Mouse (Mus musculus) neutrophil, adult 5-6 weeks (primary cell): ENCODE results near the gene Gm20503. TPM values are rescaled to one million over a fixed set of nuclear protein-coding genes. Genes with fewer than 3 reads are reported as not detected.

Experiments used
- ATAC-seq: fragments of 151-379, 151-347 bp; 2 replicates; pipeline ENCODE4 v1.8.0; 2017; ENCODE audit warnings: mild to moderate bottlenecking, moderate TSS enrichment; ENCODE audit not compliant: insufficient number of reproducible peaks, poor library complexity, low FRiP score, severe bottlenecking; ENCODE audit errors: extremely low read depth
- total RNA-seq: library from RNA; stranded (forward); fragments of 200-1000 nt; gene quantifications from 2 replicates; pipeline ENCODE4 v1.2.3, GENCODE M21; 2017

Gene Gm20503
- total RNA-seq, 1 experiment from 2014 or later, result not detected

- no peak for ATAC-seq
Measured at GRCm38 (mm10) chr4:59003806-59004200, 793 bp downstream of the Gm20503 start.

GRCm38 (mm10) chr4:59006211-59006610 is 3.2 kb downstream of the Gm20503 start:
- no peak for ATAC-seq

- ATAC-seq, result no peak
Measured at GRCm38 (mm10) chr4:59007016-59007415, 4.0 kb downstream of the Gm20503 start.

- no peak for ATAC-seq
Measured at GRCm38 (mm10) chr4:59007974-59008373, 5.0 kb downstream of the Gm20503 start.

GRCm38 (mm10) chr4:59009186-59009585 is 6.2 kb downstream of the Gm20503 start:
- ATAC-seq, result peak; percentile 54

GRCm38 (mm10) chr4:59009696-59010095 is 6.7 kb downstream of the Gm20503 start:
- ATAC-seq, result no peak

GRCm38 (mm10) chr4:59011446-59011845 is 8.4 kb downstream of the Gm20503 start:
- ATAC-seq, result no peak

- no peak for ATAC-seq
Measured at GRCm38 (mm10) chr4:59015181-59015580, 12.2 kb downstream of the Gm20503 start.

- no peak for ATAC-seq
Measured at GRCm38 (mm10) chr4:59016922-59017321, 13.9 kb downstream of the Gm20503 start.

GRCm38 (mm10) chr4:59034325-59034917 is 31.4 kb downstream of the Gm20503 start:
- no peak for ATAC-seq

- ATAC-seq, result peak; percentile 47
Measured at GRCm38 (mm10) chr4:59034918-59035785, 32.1 kb downstream of the Gm20503 start, which contains the start of gene Gng10. Gene Gng10, plus strand, starts transcription at chr4:59035088.

GRCm38 (mm10) chr4:59035786-59036350 is 32.9 kb downstream of the Gm20503 start:
- no peak for ATAC-seq

- ATAC-seq, result peak; percentile 74
Measured at GRCm38 (mm10) chr4:59036490-59037127, 33.6 kb downstream of the Gm20503 start.

GRCm38 (mm10) chr4:59037525-59037924 is 34.5 kb downstream of the Gm20503 start:
- ATAC-seq, result no peak

GRCm38 (mm10) chr4:59040397-59041287 is 37.6 kb downstream of the Gm20503 start:
- no peak for ATAC-seq

- no peak for ATAC-seq
Measured at GRCm38 (mm10) chr4:59043074-59043473, 40.1 kb downstream of the Gm20503 start.

- no peak for ATAC-seq
Measured at GRCm38 (mm10) chr4:59043891-59044290, 40.9 kb downstream of the Gm20503 start.

GRCm38 (mm10) chr4:59047222-59047621 is 44.2 kb downstream of the Gm20503 start:
- ATAC-seq, result no peak

- no peak for ATAC-seq
Measured at GRCm38 (mm10) chr4:59051081-59051480, 48.1 kb downstream of the Gm20503 start.
